Mouse (Mus musculus): ENCODE measurements around the gene Gm20532.
A peak's percentile ranks its signal among the peaks of the same experiment; 100 is the strongest.

Gene Gm20532

DNA sequence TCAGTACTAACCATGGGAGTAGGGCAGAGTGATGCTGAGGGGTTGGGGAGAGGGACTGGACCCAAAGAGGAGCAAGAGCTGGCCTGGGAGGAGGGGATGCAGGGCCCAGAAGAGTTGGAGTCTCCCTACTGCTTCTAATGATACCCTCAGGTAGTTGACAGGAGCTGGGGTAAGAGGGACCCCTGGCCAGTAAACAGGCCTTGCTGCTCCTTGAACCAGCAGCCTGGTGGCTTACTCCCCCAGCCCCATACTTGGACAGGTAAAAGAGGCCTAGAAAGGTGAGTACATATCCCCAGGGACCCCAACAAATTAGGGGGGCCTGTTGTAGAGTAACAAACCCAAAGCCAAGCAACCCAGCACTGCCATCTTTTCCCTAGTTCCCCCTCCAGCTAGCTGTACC is 22.3 kb downstream of the Gm20532 start:
- no peak for TF ChIP-seq CTCF (conservative IDR thresholded peaks at IDR 0.05; ENCODE audit: low read length)
- no peak for TF ChIP-seq NANOG (IDR thresholded peaks at IDR 0.05; ENCODE audit: borderline replicate concordance, low read length)
- TF ChIP-seq POU5F1 (IDR thresholded peaks at IDR 0.05; ENCODE audit: borderline replicate concordance, low read length) = no peak
- H3K9me3 ChIP-seq (ENCODE audit: low read length) = no peaks in the 10 kb centered on the region
- no peaks in the 10 kb centered on the region for H3K36me3 ChIP-seq (ENCODE audit: insufficient read depth, low read length)
- H3K4me1 ChIP-seq (replicated peaks; ENCODE audit: low read depth, low read length) = peaks cover 94% of the 10 kb centered on the region
- no peak overlapping the region for H3K4me3 ChIP-seq (replicated peaks; ENCODE audit: low read length)
- no peaks in the 10 kb centered on the region for H3K27me3 ChIP-seq (ENCODE audit: insufficient read depth, low read length)

DNA sequence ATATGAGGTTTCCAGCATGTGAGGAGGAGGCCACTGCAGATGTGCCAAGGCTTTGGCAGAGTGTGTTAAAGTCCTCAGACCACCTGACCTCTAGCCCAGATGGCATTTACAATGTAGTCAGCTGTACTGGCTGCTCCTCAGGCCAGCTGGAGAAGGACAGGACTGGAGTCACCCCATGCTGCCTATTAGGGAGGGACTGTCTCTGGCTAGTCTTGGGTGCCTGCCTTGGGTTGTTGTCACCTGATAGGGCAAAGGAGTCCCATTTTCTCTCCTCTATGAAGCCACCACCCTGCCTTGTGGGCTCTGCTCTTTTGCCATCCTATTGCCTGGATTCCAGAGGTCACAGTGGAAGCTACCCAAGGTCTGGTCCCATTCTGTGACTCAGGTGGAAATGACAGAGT is 22.8 kb downstream of the Gm20532 start:
- TF ChIP-seq POU5F1 (IDR thresholded peaks at IDR 0.05; ENCODE audit: borderline replicate concordance, low read length) = no peak
- no peak for TF ChIP-seq CTCF (conservative IDR thresholded peaks at IDR 0.05; ENCODE audit: low read length)
- TF ChIP-seq NANOG (IDR thresholded peaks at IDR 0.05; ENCODE audit: borderline replicate concordance, low read length) = no peak
- Histone ChIP-seq H3K36me3 (ENCODE audit: insufficient read depth, low read length) (no peaks in the 10 kb centered on the region), H3K9me3 (ENCODE audit: low read length) (no peaks in the 10 kb centered on the region), H3K4me3 (replicated peaks; ENCODE audit: low read length) (no peak overlapping the region), H3K4me1 (replicated peaks; ENCODE audit: low read depth, low read length) (peaks cover 99% of the 10 kb centered on the region), H3K27me3 (ENCODE audit: insufficient read depth, low read length) (no peaks in the 10 kb centered on the region)

DNA sequence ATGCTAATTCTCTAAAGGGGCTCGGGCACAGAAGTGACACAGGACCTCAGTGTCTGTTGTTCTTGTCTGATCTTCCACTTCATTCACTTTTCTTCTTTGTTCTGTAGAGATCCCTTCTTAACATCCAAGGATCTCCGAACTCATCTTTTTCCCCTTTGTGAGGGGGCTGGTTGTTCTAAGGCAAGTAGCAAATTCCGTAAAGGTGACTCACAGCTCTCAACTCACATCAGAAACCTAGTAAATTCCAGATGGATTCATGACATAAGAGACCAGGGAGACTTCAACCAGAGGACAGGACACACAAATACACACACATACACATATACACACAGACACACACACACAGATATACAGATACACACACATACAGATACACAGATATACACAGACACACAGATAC is 24.1 kb downstream of the Gm20532 start:
- Histone ChIP-seq H3K27me3 (ENCODE audit: insufficient read depth, low read length) (no peaks in the 10 kb centered on the region), H3K36me3 (ENCODE audit: insufficient read depth, low read length) (no peaks in the 10 kb centered on the region), H3K4me1 (replicated peaks; ENCODE audit: low read depth, low read length) (peaks cover 100% of the 10 kb centered on the region), H3K4me3 (replicated peaks; ENCODE audit: low read length) (peak overlapping the region; percentile 5; the same call in 1 of the 2 replicates), H3K9me3 (ENCODE audit: low read length) (no peaks in the 10 kb centered on the region)
- no peak for TF ChIP-seq NANOG (IDR thresholded peaks at IDR 0.05; ENCODE audit: borderline replicate concordance, low read length)
- TF ChIP-seq POU5F1 (IDR thresholded peaks at IDR 0.05; ENCODE audit: borderline replicate concordance, low read length) = no peak
- TF ChIP-seq CTCF (conservative IDR thresholded peaks at IDR 0.05; ENCODE audit: low read length) = no peak

DNA sequence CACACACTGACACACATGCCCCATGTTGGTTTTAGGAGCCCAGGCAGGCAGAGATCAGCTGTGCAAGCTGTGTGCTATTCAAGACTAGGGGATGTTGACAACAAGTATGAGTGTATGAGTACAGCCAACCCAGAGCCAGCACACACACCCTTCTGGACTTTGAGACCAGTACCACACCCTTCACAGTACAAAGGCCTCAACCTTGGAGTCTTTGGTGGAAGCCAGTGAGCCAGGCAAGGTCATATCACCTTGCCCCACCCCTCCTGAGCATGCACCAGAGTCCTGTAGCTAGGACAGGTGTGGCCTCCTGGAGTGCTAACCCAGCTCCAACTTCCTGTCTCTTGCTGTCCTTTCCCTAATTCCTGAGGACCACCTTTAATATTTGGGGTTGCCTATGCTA is 24.6 kb downstream of the Gm20532 start:
- Histone ChIP-seq H3K4me1 (replicated peaks; ENCODE audit: low read depth, low read length) (peaks cover 95% of the 10 kb centered on the region), H3K36me3 (ENCODE audit: insufficient read depth, low read length) (no peaks in the 10 kb centered on the region), H3K4me3 (replicated peaks; ENCODE audit: low read length) (peak overlapping the region; percentile 5; the same call in 1 of the 2 replicates), H3K27me3 (ENCODE audit: insufficient read depth, low read length) (no peaks in the 10 kb centered on the region), H3K9me3 (ENCODE audit: low read length) (no peaks in the 10 kb centered on the region)
- TF ChIP-seq POU5F1 (IDR thresholded peaks at IDR 0.05; ENCODE audit: borderline replicate concordance, low read length) (no peak), NANOG (IDR thresholded peaks at IDR 0.05; ENCODE audit: borderline replicate concordance, low read length) (peak; percentile 41; the same call in 1 of the 2 replicates)

DNA sequence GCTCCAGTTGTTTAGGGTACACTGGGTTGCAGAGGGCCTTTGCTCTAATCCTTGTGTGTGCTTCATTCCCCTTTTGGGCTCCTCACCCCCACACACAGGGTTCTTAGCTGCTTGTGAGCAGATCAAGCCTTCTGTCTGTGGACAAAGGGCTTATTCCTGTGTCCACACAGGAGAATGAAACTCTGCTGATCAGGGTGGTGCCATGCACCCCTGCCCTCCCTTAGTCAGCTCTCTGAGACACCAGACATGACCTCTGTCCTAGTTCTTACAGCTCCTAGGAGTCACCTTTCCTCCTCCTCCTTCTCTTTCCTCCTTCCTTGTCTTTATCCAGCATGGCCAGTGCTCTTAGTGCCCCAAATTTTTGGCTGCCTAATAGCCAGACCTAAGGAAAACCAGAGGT is 25.5 kb downstream of the Gm20532 start:
- Histone ChIP-seq H3K27me3 (ENCODE audit: insufficient read depth, low read length) (no peaks in the 10 kb centered on the region), H3K9me3 (ENCODE audit: low read length) (no peaks in the 10 kb centered on the region), H3K4me1 (replicated peaks; ENCODE audit: low read depth, low read length) (peaks cover 87% of the 10 kb centered on the region), H3K4me3 (replicated peaks; ENCODE audit: low read length) (0 out of 2 replicates have a peak overlapping the region, but pooled peaks have one; percentile 0), H3K36me3 (ENCODE audit: insufficient read depth, low read length) (no peaks in the 10 kb centered on the region)
- TF ChIP-seq NANOG (IDR thresholded peaks at IDR 0.05; ENCODE audit: borderline replicate concordance, low read length) (no peak), POU5F1 (IDR thresholded peaks at IDR 0.05; ENCODE audit: borderline replicate concordance, low read length) (no peak), CTCF (conservative IDR thresholded peaks at IDR 0.05; ENCODE audit: low read length) (no peak)

DNA sequence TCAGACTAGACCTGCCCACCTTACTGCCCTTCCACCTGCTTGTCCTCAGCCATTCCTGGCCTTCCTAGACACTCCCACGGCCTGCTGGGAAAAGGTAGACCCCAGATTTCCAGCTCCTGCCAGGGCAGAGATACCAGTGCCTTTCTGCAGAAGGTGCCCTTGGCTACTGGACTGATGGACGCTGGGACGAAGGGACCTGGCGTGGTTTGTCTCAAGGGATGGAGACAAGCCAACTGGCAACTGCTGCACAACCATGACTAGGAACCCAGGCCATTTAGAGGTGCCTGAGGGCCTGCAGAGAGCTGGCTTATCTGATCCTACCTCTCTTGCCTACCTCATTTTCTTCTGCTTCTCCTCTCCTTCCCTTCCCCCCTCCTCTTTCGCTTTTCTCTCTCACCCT is 28.5 kb downstream of the Gm20532 start:
- Histone ChIP-seq H3K36me3 (ENCODE audit: insufficient read depth, low read length) (no peaks in the 10 kb centered on the region), H3K9me3 (ENCODE audit: low read length) (no peaks in the 10 kb centered on the region), H3K4me1 (replicated peaks; ENCODE audit: low read depth, low read length) (peaks cover 84% of the 10 kb centered on the region), H3K27me3 (ENCODE audit: insufficient read depth, low read length) (no peaks in the 10 kb centered on the region), H3K4me3 (replicated peaks; ENCODE audit: low read length) (no peak overlapping the region)
- no peak for TF ChIP-seq NANOG (IDR thresholded peaks at IDR 0.05; ENCODE audit: borderline replicate concordance, low read length)
- TF ChIP-seq POU5F1 (IDR thresholded peaks at IDR 0.05; ENCODE audit: borderline replicate concordance, low read length) = no peak
- no peak for TF ChIP-seq CTCF (conservative IDR thresholded peaks at IDR 0.05; ENCODE audit: low read length)

DNA sequence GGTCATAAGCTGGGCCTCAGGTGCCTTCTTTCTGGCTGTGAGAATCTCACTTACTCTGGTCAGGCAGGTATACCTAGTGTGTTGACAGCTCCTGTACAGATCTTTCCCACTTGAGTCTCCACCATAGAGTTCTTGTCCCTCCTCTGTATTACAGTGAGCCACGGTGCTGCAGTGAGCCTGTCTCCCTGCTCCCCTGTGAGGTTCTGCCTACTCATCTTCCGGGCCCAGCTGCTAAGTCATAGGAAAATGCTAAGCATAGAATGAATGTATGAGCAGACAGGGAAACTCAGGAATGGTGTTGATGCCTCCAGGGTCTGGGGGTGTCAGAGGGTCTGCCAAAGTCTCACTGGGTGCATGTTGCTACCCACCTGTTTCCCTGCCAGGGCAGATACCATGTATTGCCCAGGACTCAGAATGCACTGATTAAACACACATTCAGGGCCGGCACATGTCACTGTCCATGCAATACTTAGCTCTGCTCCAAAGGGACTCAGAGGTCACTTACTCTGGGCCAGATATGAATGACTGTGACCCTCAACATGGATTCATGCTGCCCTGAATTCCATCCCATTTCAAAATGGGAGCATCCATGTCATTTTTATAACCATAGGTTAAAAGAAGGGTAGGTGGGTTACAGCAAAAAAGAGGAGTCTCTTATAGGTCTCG is 29.2 kb downstream of the Gm20532 start:
- H3K36me3 ChIP-seq (ENCODE audit: insufficient read depth, low read length) = no peaks in the 10 kb centered on the region
- H3K9me3 ChIP-seq (ENCODE audit: low read length) = no peaks in the 10 kb centered on the region
- H3K4me3 ChIP-seq (replicated peaks; ENCODE audit: low read length) = no peak overlapping the region
- TF ChIP-seq CTCF (conservative IDR thresholded peaks at IDR 0.05; ENCODE audit: low read length) (no peak), NANOG (IDR thresholded peaks at IDR 0.05; ENCODE audit: borderline replicate concordance, low read length) (no peak), POU5F1 (IDR thresholded peaks at IDR 0.05; ENCODE audit: borderline replicate concordance, low read length) (no peak)
- H3K27me3 ChIP-seq (ENCODE audit: insufficient read depth, low read length) = no peaks in the 10 kb centered on the region
- H3K4me1 ChIP-seq (replicated peaks; ENCODE audit: low read depth, low read length) = peaks cover 82% of the 10 kb centered on the region

DNA sequence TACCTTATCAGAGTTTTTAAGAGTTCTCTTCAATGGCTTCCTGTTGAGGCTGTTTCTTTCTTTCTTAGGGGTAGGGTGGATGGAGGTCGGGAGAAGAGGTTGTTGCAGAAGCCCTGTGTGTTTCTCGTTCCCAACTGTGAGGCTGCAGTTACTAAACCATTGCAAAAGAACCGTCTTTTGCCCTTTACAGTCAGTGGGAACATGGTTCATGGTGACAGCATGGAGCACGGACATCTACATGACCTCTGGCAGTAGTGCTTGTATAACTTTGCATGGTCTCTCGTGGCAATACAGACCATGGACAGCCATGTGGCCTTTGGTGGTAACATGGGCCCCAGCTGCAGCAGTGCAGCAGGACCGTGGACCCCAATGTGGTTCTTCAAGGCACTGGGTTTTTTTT is 30.9 kb downstream of the Gm20532 start:
- no peaks in the 10 kb centered on the region for H3K9me3 ChIP-seq (ENCODE audit: low read length)
- H3K4me1 ChIP-seq (replicated peaks; ENCODE audit: low read depth, low read length) = peaks cover 81% of the 10 kb centered on the region
- H3K27me3 ChIP-seq (ENCODE audit: insufficient read depth, low read length) = no peaks in the 10 kb centered on the region
- H3K36me3 ChIP-seq (ENCODE audit: insufficient read depth, low read length) = no peaks in the 10 kb centered on the region
- no peak overlapping the region for H3K4me3 ChIP-seq (replicated peaks; ENCODE audit: low read length)
- TF ChIP-seq NANOG (IDR thresholded peaks at IDR 0.05; ENCODE audit: borderline replicate concordance, low read length) (no peak), POU5F1 (IDR thresholded peaks at IDR 0.05; ENCODE audit: borderline replicate concordance, low read length) (no peak), CTCF (conservative IDR thresholded peaks at IDR 0.05; ENCODE audit: low read length) (no peak)

DNA sequence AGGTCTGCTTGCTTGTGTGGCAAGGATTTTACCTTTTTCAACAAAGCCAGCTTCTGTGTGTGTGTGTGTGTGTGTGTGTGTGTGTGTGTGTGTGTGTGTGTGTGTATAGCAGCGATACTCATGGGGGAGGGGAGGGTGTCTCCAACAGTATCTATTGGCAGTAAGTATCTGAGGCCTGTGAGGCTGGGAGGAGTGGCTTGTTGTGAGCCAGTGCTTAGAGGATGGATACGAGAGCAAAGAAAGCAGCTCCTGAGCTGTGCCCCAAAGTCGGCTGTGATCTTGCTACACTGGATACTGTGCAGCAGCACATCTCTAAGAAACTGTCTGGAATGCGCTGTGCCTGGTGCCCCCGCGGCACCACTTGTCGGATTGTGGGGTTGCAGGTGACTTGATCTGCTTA is 31.5 kb downstream of the Gm20532 start:
- Histone ChIP-seq H3K4me3 (replicated peaks; ENCODE audit: low read length) (peak overlapping the region; percentile 41; the same call in 1 of the 2 replicates), H3K36me3 (ENCODE audit: insufficient read depth, low read length) (no peaks in the 10 kb centered on the region), H3K4me1 (replicated peaks; ENCODE audit: low read depth, low read length) (peaks cover 81% of the 10 kb centered on the region), H3K9me3 (ENCODE audit: low read length) (no peaks in the 10 kb centered on the region), H3K27me3 (ENCODE audit: insufficient read depth, low read length) (no peaks in the 10 kb centered on the region)
- no peak for TF ChIP-seq NANOG (IDR thresholded peaks at IDR 0.05; ENCODE audit: borderline replicate concordance, low read length)
- TF ChIP-seq POU5F1 (IDR thresholded peaks at IDR 0.05; ENCODE audit: borderline replicate concordance, low read length) = no peak
- no peak for TF ChIP-seq CTCF (conservative IDR thresholded peaks at IDR 0.05; ENCODE audit: low read length)

All from E14TG2a.4 (cell line).